Mouse (Mus musculus) forebrain, embryonic 11.5 days (tissue): ENCODE measurements at regions not wholly inside any gene's neighbourhood (a gene's known extent, or its start where the extent isn't known, plus 50 kb on each side); places are given as distances from the start of the nearest gene placed in this dataset.

Experiments
- ATAC-seq: fragments of 200-750 bp; cut with Nextera tagmentation; replicated peaks from 2 replicates; pipeline ENCODE4 v1.8.0; 2017; ENCODE audit warnings: moderate TSS enrichment; ENCODE audit not compliant: low FRiP score
- DNase-seq: peaks from one replicate; pipeline ENCODE4 v3.0.0-alpha.2; 2017; ENCODE audit warnings: low spot score
- H3K27ac ChIP-seq: fragments of 300-500 bp; sonication (generic); 2 replicates; pipeline ENCODE4 v1.5.1; 2014; ENCODE audit warnings: low read depth, low read length
- H3K27me3 ChIP-seq: fragments of 300-500 bp; sonication (generic); 2 replicates; pipeline ENCODE4 v1.6.1; 2014; ENCODE audit warnings: mild to moderate bottlenecking, low read length, mixed read lengths; ENCODE audit not compliant: control insufficient read depth, insufficient read depth
- H3K36me3 ChIP-seq: fragments of 300-500 bp; sonication (generic); 2 replicates; pipeline ENCODE4 v1.6.1; 2014; ENCODE audit warnings: mild to moderate bottlenecking, low read length, moderate library complexity, mixed read lengths; ENCODE audit not compliant: control insufficient read depth, insufficient read depth
- H3K4me1 ChIP-seq: fragments of 300-500 bp; sonication (generic); replicated peaks from 2 replicates; pipeline ENCODE4 v1.6.1; 2014; ENCODE audit warnings: low read length, mixed read lengths; ENCODE audit not compliant: control insufficient read depth, insufficient read depth
- H3K4me2 ChIP-seq: fragments of 300-500 bp; sonication (generic); 2 replicates; pipeline ENCODE4 v1.6.1; 2014; ENCODE audit warnings: low read depth, mild to moderate bottlenecking, low read length, moderate library complexity, mixed read lengths; ENCODE audit not compliant: severe bottlenecking
- H3K4me3 ChIP-seq: fragments of 300-500 bp; sonication (generic); 2 replicates; pipeline ENCODE4 v1.5.1; 2014; ENCODE audit warnings: low read depth, low read length
- H3K9ac ChIP-seq: fragments of 300-500 bp; sonication (generic); 2 replicates; pipeline ENCODE4 v1.6.1; 2014; ENCODE audit warnings: low read length
- H3K9me3 ChIP-seq: fragments of 300-500 bp; sonication (generic); 2 replicates; pipeline ENCODE4 v1.6.1; 2016; ENCODE audit warnings: low read length, mixed read lengths; ENCODE audit not compliant: control insufficient read depth
- whole genome bisulfite sequencing: fragments of 180-500 bp; shearing (Covaris S2); extraction: QIAGEN DNeasy Blood & Tissue Kit; methylation state at CpG from one replicate; pipeline ENCODE4 v1.1.7; 2014; 5-methylcytosine and 5-hydroxymethylcytosine counted together

- ATAC-seq = peak; percentile 90
- Histone ChIP-seq H3K36me3 (no peaks in the 10 kb centered on the region), H3K9ac (no peak overlapping the region), H3K9me3 (no peaks in the 10 kb centered on the region), H3K27me3 (no peaks in the 10 kb centered on the region), H3K4me1 (no peaks in the 10 kb centered on the region), H3K4me2 (no peak overlapping the region), H3K27ac (no peak overlapping the region), H3K4me3 (no peak overlapping the region)
- peak; percentile 66 for DNase-seq
- WGBS = 17% methylated on average over 8 of the region's 8 CpGs
These were observed 341.8 kb upstream of the Mms22l start for GRCm38 (mm10) chr4:24154418-24154817.

- Histone ChIP-seq H3K9me3 (no peaks in the 10 kb centered on the region), H3K36me3 (no peaks in the 10 kb centered on the region), H3K9ac (no peak overlapping the region), H3K27ac (no peak overlapping the region), H3K27me3 (no peaks in the 10 kb centered on the region), H3K4me3 (no peak overlapping the region), H3K4me2 (no peak overlapping the region), H3K4me1 (no peaks in the 10 kb centered on the region)
- DNase-seq (no peak), ATAC-seq (peak; percentile 66)
- WGBS = 23% methylated on average over 2 of the region's 2 CpGs
These were observed 322.5 kb upstream of the Mms22l start for GRCm38 (mm10) chr4:24173750-24174149.

- Histone ChIP-seq H3K4me2 (no peak overlapping the region), H3K36me3 (no peaks in the 10 kb centered on the region), H3K27ac (peak overlapping the region; percentile 72; the same call in 1 of the 2 replicates), H3K9ac (no peak overlapping the region), H3K4me3 (no peak overlapping the region), H3K9me3 (no peaks in the 10 kb centered on the region), H3K4me1 (peaks cover 2% of the 10 kb centered on the region; the same call in 1 of the 2 replicates), H3K27me3 (no peaks in the 10 kb centered on the region)
- peak; percentile 90 for ATAC-seq
- peak; percentile 78 for DNase-seq
- 26% methylated on average over 10 of the region's 10 CpGs for WGBS
These were observed 282.8 kb upstream of the Mms22l start for GRCm38 (mm10) chr4:24213262-24214036.

- H3K36me3 ChIP-seq = no peaks in the 10 kb centered on the region
- no peak overlapping the region for H3K9ac ChIP-seq
- peaks cover 2% of the 10 kb centered on the region; the same call in 1 of the 2 replicates for H3K4me1 ChIP-seq
- no peak overlapping the region for H3K4me3 ChIP-seq
- H3K9me3 ChIP-seq = no peaks in the 10 kb centered on the region
- no peaks in the 10 kb centered on the region for H3K27me3 ChIP-seq
- no peak overlapping the region for H3K4me2 ChIP-seq
- ATAC-seq = no peak
- no peak for DNase-seq
- H3K27ac ChIP-seq = peak overlapping the region; percentile 60
- 29% methylated on average over 3 of the region's 3 CpGs for WGBS
These were observed 282.3 kb upstream of the Mms22l start for GRCm38 (mm10) chr4:24214037-24214362.

- H3K4me2 ChIP-seq = no peak overlapping the region
- peaks cover 5% of the 10 kb centered on the region; the same call in 1 of the 2 replicates for H3K4me1 ChIP-seq
- H3K9me3 ChIP-seq = no peaks in the 10 kb centered on the region
- H3K36me3 ChIP-seq = no peaks in the 10 kb centered on the region
- H3K27me3 ChIP-seq = no peaks in the 10 kb centered on the region
- H3K9ac ChIP-seq = no peak overlapping the region
- DNase-seq (no peak), ATAC-seq (no peak)
- H3K4me3 ChIP-seq = no peak overlapping the region
- WGBS = 31% methylated on average over 6 of the region's 6 CpGs
- H3K27ac ChIP-seq = peak overlapping the region; percentile 51; the same call in 1 of the 2 replicates
These were observed 277.8 kb upstream of the Mms22l start for GRCm38 (mm10) chr4:24218383-24218934.

DNA sequence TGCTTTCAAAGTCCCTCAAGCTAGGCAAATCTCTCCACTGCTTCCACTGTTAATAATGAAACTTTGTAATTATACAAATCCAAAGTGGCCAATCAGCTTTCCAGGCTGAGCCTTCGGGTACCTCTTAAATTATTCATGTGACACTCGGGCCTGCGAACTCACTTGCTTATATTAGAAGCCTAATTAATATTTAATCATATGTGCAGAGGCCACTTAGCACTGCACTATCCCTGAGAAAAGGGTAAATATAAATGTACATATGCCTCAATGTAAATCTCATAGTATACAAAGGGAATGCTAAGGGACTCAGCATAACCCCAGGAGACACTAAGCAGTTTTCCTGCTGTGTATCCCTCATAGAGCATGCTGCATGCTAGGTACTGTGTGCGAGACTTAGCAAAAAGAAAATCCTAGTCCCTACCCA, 277.2 kb upstream of the Mms22l start:
- Histone ChIP-seq H3K27me3 (no peaks in the 10 kb centered on the region), H3K4me3 (no peak overlapping the region), H3K4me2 (no peak overlapping the region), H3K27ac (peak overlapping the region; percentile 51; the same call in 1 of the 2 replicates), H3K4me1 (peaks cover 5% of the 10 kb centered on the region; the same call in 1 of the 2 replicates), H3K9ac (no peak overlapping the region), H3K9me3 (no peaks in the 10 kb centered on the region), H3K36me3 (no peaks in the 10 kb centered on the region)
- 31% methylated on average over 4 of the region's 4 CpGs for WGBS
- DNase-seq (no peak), ATAC-seq (peak; percentile 77)

DNA sequence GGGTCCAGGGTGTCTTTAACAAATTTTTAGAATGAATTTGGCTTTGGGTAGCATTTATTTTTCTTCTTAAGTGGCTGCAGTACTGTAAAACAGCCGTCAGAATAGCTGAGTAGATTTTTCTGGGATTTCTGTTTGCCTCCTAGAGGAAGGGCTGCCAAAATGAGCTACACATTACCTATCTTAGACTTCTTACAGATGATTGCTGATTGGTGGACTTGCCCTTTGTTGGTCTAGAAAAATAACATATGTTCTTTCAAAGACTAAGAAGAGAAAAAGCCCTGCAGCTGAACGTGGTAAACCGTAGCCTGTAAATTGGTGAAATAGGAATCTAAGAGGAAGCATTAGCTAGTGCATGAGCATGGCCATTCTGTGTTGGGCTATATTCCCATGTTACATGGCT, 276.7 kb upstream of the Mms22l start:
- Histone ChIP-seq H3K4me1 (peaks cover 5% of the 10 kb centered on the region; the same call in 1 of the 2 replicates), H3K27me3 (no peaks in the 10 kb centered on the region), H3K4me2 (no peak overlapping the region), H3K4me3 (no peak overlapping the region), H3K9me3 (no peaks in the 10 kb centered on the region), H3K27ac (peak overlapping the region; percentile 20; the same call in 1 of the 2 replicates), H3K9ac (no peak overlapping the region), H3K36me3 (no peaks in the 10 kb centered on the region)
- ATAC-seq (peak; percentile 7; the same call in 1 of the 2 replicates), DNase-seq (no peak)
- WGBS = 65% methylated on average over 3 of the region's 3 CpGs

DNA sequence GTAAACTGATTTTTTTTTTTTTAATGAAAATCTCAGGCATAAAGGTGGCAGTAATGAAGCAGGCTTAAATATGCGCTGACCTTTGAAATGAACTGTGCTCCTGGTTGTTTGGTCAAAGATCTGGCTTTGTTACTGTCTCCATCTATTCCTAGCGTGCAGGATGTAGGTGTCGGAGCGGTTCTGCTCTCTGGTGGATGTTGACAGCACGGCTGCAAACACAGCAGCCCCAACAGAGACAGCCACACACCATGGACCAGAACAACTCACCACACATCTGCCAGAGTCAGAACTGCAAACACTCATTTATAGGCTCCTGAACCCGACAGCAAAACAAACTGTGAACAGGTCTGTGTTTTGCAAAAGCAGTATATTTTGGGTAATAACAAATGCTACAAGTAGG, 251.1 kb upstream of the Mms22l start:
- ATAC-seq (peak; percentile 60), DNase-seq (no peak)
- no peaks in the 10 kb centered on the region for H3K36me3 ChIP-seq
- H3K4me1 ChIP-seq = no peaks in the 10 kb centered on the region; the same call in 1 of the 2 replicates
- H3K4me2 ChIP-seq = no peak overlapping the region
- H3K4me3 ChIP-seq = no peak overlapping the region
- H3K27me3 ChIP-seq = no peaks in the 10 kb centered on the region
- 54% methylated on average over 6 of the region's 6 CpGs for WGBS
- H3K9me3 ChIP-seq = no peaks in the 10 kb centered on the region
- H3K27ac ChIP-seq = no peak overlapping the region
- H3K9ac ChIP-seq = no peak overlapping the region
